Mouse (Mus musculus): ENCODE data around the gene Ankfn1. TPM values are rescaled to one million over a fixed set of nuclear protein-coding genes. Genes with fewer than 3 reads are reported as not detected.

Gene Ankfn1
- total RNA-seq (2022), result under 1 TPM in 3 of 4 experiments, not detected in 1; 0.17 to 0.27 (median 0.19) TPM

DNA sequence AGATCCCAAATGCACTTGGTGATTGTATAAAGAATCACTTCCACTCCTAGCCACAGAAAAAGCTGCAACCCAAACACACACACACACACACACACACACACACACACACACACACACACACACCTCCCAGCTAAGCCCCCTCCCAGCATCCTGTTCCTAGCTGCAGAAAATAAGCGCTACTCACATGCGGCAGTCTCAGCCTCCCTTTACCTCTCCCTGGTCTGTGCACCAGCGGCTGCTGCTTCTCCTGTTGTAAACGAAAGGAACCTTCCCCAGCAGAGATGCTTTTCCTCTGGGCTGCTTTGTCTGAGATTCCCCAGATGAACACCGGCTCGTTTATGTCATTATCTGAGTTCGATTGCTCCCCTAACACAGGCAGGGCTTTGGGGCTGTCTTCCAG is at the start of gene Ankfn1:
Gene Ankfn1, minus strand, starts transcription at position 223 of the 400 bp plus-strand sequence.
- DNase-seq (ENCODE audit: low spot score in 2 of 2), result no peak

DNA sequence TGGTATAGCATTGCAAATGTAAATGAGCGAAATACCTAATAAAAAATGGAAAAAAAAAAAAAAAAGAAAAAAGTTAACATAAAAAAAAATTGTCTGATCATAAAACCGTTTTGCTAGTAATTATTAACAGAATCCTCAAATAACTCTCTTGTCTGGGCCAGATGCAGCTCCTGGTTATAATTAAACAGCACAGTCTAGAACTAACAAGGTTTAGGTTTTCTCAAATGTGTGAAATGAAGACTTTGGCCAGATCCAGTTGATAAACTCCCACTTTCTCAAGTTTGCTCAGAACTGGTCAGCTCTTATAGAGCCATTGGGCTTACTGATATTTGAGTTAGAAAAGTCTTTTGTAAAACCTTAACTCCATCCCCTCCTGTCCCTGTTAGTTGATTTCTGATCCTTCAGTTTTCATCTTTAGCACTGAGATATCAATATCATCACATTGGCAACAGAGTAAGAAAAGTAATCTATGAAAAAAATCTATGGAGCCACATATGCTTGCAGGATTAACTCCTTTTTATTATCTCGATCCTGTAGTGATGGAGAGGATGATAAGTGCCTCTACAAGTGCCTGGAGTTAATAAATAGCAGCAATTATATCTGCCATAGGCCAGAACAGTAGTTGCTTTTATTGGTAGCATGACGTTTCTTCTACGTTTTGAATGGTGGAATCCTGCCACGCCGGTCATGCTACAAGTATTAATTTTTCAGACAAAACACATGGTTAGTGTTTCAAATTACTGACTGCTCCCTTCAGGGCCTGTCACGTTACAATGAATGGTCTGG is 46.4 kb upstream of the Ankfn1 start:
- no peak for DNase-seq (ENCODE audit: low spot score in 2 of 2)

- no peak for DNase-seq (ENCODE audit: low spot score in 2 of 2)
Measured at GRCm38 (mm10) chr11:89818594-89818993, 41.1 kb upstream of the Ankfn1 start.

DNA sequence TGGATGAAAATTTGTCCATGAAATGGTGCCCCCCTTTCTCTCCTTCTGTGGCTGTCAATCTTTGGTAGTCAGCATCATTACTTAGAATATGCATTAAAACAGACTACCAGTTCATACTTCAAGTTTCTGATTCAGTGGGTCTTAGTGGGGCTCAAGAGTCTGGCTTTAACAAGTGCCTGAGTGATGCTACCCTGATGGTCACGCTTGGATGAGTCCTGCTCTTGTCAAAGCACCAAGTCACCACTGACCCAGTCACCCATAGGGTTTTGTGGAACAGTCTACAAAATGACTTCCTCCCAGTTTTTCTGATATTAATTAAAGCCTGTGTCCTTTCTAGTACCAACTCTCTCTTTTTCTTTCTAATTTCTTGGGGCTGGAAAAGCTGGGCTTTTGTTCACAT is 34.0 kb upstream of the Ankfn1 start:
- no peak for DNase-seq (ENCODE audit: low spot score in 2 of 2)

DNA sequence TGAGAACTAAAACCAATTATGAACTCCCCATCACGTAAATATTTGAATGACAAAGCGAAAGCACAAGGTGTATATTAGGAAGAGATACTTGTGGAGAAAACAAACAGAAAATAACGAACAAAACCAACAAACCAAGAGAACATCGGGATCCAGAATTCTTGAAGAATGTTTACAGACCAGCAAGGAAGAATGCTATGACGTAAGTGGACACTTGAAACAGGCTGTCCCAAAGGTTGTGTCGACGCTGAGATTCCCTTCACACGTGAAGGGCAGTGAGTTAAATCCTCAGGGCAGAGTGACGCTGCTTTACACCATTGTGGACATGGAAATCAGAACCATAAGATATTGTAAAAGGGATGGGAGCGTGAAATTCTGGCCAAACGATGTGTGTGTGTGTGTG is 30.5 kb upstream of the Ankfn1 start:
- no peak for DNase-seq (ENCODE audit: low spot score in 2 of 2)

DNA sequence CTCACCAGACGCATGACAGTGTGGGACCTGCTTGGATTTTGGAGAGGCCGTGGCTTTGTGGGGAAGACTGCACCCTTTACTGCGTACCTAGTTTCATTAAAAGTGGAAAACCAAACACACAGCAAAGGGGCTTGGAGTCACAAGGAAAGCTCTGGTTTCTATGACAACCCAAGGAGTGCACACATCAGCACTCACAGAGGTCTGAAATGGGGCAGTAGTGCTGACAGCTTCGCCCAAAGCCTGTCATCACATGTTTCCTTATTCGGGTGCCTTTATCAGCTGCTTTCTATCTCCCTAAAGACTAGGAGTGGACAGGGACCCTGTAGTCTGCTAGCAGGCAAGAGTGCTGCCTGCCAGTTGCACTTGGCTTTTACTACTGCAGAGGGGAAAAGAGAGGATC is 27.4 kb upstream of the Ankfn1 start:
- DNase-seq (ENCODE audit: low spot score in 2 of 2), result no peak

DNA sequence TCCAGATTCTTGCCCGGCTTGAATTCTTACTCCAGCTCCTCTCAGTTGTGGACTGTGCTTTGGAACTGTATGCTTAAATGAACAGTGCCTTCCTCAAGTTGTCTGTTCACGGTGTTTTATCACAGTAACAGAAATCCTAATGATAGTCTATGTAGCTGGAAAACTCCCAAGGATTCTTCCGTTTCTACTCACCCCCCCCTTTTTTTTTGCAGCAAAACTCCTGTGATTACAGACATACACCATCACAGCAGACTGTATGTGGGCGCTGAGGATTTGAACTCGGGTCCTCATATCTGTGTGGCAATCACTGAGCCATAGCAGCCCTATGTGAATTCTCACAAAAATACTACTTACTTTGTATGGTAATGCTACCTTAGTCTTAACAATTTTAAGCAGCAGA is 26.5 kb upstream of the Ankfn1 start:
- no peak for DNase-seq (ENCODE audit: low spot score in 2 of 2)

DNA sequence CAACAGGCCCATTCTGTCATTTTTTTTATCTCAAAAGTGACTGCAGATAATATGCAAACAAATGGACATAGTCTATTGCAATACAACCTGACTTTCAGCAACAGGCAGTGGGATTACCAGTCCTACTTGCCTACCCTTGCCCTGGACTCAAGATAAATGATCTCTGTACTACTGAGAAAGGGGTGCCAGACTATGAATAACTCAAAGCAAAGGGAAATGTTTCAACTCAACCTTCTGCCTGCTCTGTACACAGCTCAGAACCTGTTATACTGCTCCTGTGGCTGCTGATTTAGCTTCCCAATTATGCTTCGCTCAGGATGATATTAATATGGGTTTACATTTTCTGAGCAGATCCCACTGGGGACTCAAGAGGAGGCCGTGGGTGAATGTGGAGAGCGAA is 15.3 kb upstream of the Ankfn1 start:
- DNase-seq (ENCODE audit: low spot score in 2 of 2), result no peak

GRCm38 (mm10) chr11:89776070-89776469 is 1.4 kb downstream of the Ankfn1 start:
- DNase-seq (ENCODE audit: low spot score in 2 of 2), result no peak

- DNase-seq (ENCODE audit: low spot score in 2 of 2), result no peak
Measured at GRCm38 (mm10) chr11:89774913-89775312, 2.5 kb downstream of the Ankfn1 start.

GRCm38 (mm10) chr11:89772941-89773340 is 4.5 kb downstream of the Ankfn1 start:
- DNase-seq (ENCODE audit: low spot score in 2 of 2), result no peak

DNA sequence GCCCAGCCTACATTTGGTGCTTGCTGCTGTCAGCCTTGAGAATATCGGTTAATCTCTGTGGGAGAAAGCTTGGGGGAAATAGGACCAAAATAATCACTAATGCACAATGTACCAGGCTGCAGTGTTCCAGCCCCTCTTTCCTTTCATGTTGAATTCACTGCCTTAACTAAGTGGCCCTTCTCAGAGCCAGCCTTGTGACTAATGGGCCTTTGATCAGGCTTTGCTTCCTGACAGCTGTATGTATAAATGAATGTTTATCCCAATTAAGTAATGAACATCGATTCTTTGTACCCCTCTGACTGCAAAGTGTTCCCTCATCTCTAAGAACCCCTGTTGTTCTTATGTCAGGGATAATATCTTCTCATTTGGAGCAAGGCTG is 11.7 kb downstream of the Ankfn1 start:
- DNase-seq (ENCODE audit: low spot score in 2 of 2), result no peak

GRCm38 (mm10) chr11:89765014-89765769 is 12.3 kb downstream of the Ankfn1 start:
- DNase-seq (ENCODE audit: low spot score in 2 of 2), result no peak

DNA sequence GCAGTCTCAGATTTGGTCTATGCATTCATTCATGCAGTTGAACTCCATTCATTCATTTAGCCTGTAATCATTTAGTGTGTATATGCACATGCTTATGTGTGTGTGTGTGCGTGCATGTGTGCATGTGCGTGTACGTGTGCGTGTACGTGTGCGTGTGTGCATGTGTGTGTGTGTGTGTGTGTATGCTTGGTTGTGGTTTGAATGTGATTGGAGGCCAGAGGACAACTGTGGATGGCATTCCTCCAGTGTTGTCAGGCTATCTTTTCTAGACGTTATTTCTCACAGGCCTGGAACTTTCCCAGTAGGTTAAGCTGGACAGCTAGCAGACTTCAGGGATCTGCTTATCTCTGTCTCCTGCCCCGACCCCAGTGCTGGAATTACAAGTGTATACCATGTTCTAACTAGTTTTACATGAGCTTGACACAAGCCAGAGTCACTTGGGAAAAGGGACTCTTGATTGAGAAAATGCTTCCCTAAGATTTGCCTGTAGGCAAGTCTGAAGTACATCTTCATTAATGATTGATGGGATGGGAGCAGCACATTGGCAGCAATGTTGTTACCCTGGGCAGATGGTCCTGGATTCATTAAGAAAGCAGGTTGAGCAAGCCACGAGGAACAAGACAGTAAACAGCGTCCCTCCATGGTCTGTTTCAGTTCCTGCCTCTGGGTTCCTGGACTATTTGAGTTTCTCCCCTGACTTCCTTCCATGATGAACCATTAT is 43.3 kb downstream of the Ankfn1 start:
- DNase-seq (ENCODE audit: low spot score in 2 of 2), result no peak

DNA sequence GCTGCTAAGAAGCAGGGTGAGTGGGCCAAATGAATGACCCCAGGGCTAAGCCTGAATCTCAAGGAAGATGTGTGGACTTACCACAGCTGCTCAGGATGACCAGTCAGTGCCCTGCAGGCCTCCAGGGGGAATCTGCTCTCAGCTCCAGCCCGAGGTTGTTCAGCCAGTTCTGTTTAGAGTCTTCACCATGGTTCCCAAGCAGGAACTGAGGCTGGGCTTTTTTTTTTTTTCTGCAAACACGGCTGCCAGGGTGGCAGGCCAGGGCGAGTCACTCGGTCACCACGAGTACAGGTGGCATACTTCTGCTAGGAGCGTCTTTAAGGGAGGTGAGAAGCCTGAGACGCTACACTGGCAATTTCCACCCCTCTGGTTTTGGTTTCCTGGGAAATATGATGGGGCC is 43.9 kb downstream of the Ankfn1 start:
- DNase-seq (ENCODE audit: low spot score in 2 of 2), result no peak

GRCm38 (mm10) chr11:89720847-89721246 is 56.6 kb downstream of the Ankfn1 start:
- peak; percentile 23 to 41 for DNase-seq (ENCODE audit: low spot score in 2 of 2)

GRCm38 (mm10) chr11:89718491-89718982 is 58.9 kb downstream of the Ankfn1 start:
- DNase-seq (ENCODE audit: low spot score in 2 of 2), result no peak

GRCm38 (mm10) chr11:89716351-89716750 is 61.1 kb downstream of the Ankfn1 start:
- no peak for DNase-seq (ENCODE audit: low spot score in 2 of 2)

- no peak for DNase-seq (ENCODE audit: low spot score in 2 of 2)
Measured at GRCm38 (mm10) chr11:89708526-89708925, 68.9 kb downstream of the Ankfn1 start.

GRCm38 (mm10) chr11:89696431-89697403 is 80.7 kb downstream of the Ankfn1 start:
- no peak for DNase-seq (ENCODE audit: low spot score in 2 of 2)

DNA sequence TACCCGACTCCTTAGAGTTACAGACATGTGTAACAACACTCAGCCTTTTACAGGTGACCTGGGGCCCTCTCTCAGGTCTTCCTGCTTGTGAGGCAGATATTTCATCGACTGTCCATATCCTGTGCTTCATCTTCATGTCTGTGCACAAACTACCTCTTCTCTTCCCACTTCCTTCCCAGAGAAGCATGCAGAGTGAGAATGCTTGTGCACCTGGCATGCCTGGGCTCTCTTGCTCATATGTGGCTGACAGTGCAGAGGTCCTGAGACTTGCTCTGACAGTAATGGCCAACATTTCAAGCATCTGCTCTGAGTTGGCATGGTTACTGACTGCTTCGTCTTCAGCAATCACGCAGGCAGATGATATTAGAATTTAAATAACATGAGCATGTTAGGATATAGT is 83.8 kb downstream of the Ankfn1 start:
- DNase-seq (ENCODE audit: low spot score in 2 of 2), result no peak
